Mouse (Mus musculus): Measurements from ENCODE around the gene Cby1. TPM values are rescaled to one million over a fixed set of nuclear protein-coding genes. Genes with fewer than 3 reads are reported as not detected.
A peak's percentile ranks its signal among the peaks of the same experiment; 100 is the strongest.

Gene Cby1
- polyA plus RNA-seq, 1 experiment, result 7.1 TPM

GRCm38 (mm10) chr15:79693740-79694139, 34.7 kb downstream of the Cby1 start:
- TF ChIP-seq GATA1 (IDR thresholded peaks at IDR 0.05; ENCODE audit: low read length) (no peak), TAL1 (IDR thresholded peaks at IDR 0.05; ENCODE audit: low read length) (no peak)
- Histone ChIP-seq H3K4me1 (ENCODE audit: control insufficient read depth) (peaks cover 86% of the 10 kb centered on the region), H3K27me3 (ENCODE audit: control insufficient read depth) (no peaks in the 10 kb centered on the region), H3K36me3 (ENCODE audit: control insufficient read depth) (peaks cover 62% of the 10 kb centered on the region), H3K4me3 (replicated peaks) (peak overlapping the region; percentile 89), H3K9me3 (ENCODE audit: control insufficient read depth, low read length) (no peaks in the 10 kb centered on the region)

- peaks cover 83% of the 10 kb centered on the region for H3K4me1 ChIP-seq (ENCODE audit: control insufficient read depth)
- no peaks in the 10 kb centered on the region for H3K27me3 ChIP-seq (ENCODE audit: control insufficient read depth)
- no peaks in the 10 kb centered on the region for H3K9me3 ChIP-seq (ENCODE audit: control insufficient read depth, low read length)
- TF ChIP-seq GATA1 (IDR thresholded peaks at IDR 0.05; ENCODE audit: low read length) (peak; percentile 42), TAL1 (IDR thresholded peaks at IDR 0.05; ENCODE audit: low read length) (peak; percentile 66; the same call in 2 of the 3 replicates)
- H3K36me3 ChIP-seq (ENCODE audit: control insufficient read depth), result peaks cover 69% of the 10 kb centered on the region
- peak overlapping the region; percentile 89 for H3K4me3 ChIP-seq (replicated peaks)
These were observed 35.5 kb downstream of the Cby1 start for GRCm38 (mm10) chr15:79694512-79694911.

DNA sequence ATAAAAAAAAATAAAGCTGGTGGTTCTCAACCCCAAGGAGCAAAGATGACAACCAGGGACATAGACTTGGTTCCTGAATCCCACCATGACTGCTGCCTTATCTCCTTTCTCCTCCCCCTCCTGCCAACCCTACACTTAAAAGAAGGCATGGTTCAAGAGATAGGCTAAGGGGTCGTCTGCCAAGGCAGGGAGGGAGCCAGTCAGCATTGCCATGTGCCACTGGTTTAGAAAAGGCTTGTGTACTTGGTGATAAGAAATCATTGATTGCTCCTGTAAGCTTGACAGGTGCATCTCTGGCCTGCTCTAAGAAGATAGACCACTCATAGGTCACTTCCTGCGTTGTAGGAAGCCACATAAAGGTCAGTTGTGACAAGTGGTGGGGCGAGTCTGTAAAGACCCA, 36.5 kb downstream of the Cby1 start:
- no peak for TF ChIP-seq GATA1 (IDR thresholded peaks at IDR 0.05; ENCODE audit: low read length)
- peak; percentile 34; the same call in 2 of the 3 replicates for TF ChIP-seq TAL1 (IDR thresholded peaks at IDR 0.05; ENCODE audit: low read length)
- Histone ChIP-seq H3K27me3 (ENCODE audit: control insufficient read depth) (no peaks in the 10 kb centered on the region), H3K36me3 (ENCODE audit: control insufficient read depth) (peaks cover 71% of the 10 kb centered on the region), H3K9me3 (ENCODE audit: control insufficient read depth, low read length) (no peaks in the 10 kb centered on the region), H3K4me1 (ENCODE audit: control insufficient read depth) (peaks cover 76% of the 10 kb centered on the region), H3K4me3 (replicated peaks) (peak overlapping the region; percentile 89)

- Histone ChIP-seq H3K27me3 (ENCODE audit: control insufficient read depth) (no peaks in the 10 kb centered on the region), H3K36me3 (ENCODE audit: control insufficient read depth) (peaks cover 71% of the 10 kb centered on the region), H3K4me3 (replicated peaks) (no peak overlapping the region), H3K4me1 (ENCODE audit: control insufficient read depth) (peaks cover 72% of the 10 kb centered on the region), H3K9me3 (ENCODE audit: control insufficient read depth, low read length) (no peaks in the 10 kb centered on the region)
- TF ChIP-seq TAL1 (IDR thresholded peaks at IDR 0.05; ENCODE audit: low read length) (no peak), GATA1 (IDR thresholded peaks at IDR 0.05; ENCODE audit: low read length) (no peak)
These were observed 37.5 kb downstream of the Cby1 start for GRCm38 (mm10) chr15:79696508-79696907.

DNA sequence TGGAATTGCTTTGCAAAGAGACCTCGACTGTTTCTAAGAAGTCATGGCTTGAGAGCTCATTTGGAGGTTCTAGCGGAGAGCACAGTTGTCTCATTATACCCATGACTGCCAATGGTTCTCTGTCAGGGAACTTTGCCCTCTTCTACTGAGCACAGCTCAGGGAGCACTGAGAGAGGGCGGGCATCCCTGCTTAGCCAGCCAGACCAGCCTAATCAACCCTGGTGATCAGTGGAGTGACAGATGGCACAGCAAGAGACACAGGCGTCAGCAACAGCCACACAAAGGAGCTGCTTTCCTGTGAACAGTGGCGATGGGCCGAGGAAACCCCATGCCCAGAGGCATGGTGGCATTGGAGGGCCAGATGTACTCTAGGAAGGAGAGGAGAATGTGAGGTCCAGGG, 38.0 kb downstream of the Cby1 start:
- no peak overlapping the region for H3K4me3 ChIP-seq (replicated peaks)
- H3K36me3 ChIP-seq (ENCODE audit: control insufficient read depth), result peaks cover 69% of the 10 kb centered on the region
- H3K4me1 ChIP-seq (ENCODE audit: control insufficient read depth), result peaks cover 67% of the 10 kb centered on the region

DNA sequence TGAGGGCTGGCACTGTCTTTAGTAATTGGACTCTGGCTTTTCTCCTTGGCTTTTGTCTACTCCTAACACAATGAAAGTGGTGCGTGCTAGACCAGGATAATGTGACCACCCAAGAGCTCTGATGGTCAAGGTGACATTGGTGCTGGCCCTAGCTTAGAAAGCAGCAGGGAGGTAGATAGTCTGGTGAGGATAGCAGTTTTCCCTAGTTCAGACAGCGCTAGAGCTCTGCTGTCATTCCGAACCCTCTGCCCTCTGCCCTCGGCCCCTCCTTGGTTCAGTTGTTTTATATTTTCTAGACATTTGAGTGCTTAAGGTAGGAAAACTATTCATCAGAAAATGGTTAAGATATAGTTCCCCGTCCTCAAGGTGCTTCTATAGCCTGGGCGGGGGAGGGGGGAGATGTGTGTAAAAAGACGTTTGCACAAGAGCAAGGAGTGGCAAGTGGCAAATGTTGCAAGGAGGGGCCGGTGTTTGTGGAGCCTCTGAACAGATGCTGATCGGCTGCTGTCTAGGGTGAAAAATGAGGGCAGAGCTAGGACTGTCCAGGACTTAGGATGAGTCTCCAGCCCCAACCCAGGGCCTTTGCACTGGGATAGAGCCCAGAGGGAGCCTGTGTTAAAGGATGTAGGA, 38.7 kb downstream of the Cby1 start:
- peaks cover 67% of the 10 kb centered on the region for H3K36me3 ChIP-seq (ENCODE audit: control insufficient read depth)
- no peak for TF ChIP-seq TAL1 (IDR thresholded peaks at IDR 0.05; ENCODE audit: low read length)
- TF ChIP-seq GATA1 (IDR thresholded peaks at IDR 0.05; ENCODE audit: low read length), result no peak
- no peak overlapping the region for H3K4me3 ChIP-seq (replicated peaks)

More for the DNA sequence above, 38.0 kb downstream of the Cby1 start:
- Histone ChIP-seq H3K9me3 (ENCODE audit: control insufficient read depth, low read length) (no peaks in the 10 kb centered on the region), H3K27me3 (ENCODE audit: control insufficient read depth) (no peaks in the 10 kb centered on the region)
- TF ChIP-seq GATA1 (IDR thresholded peaks at IDR 0.05; ENCODE audit: low read length), result peak; percentile 69; the same call in 1 of the 2 replicates
- no peak for TF ChIP-seq TAL1 (IDR thresholded peaks at IDR 0.05; ENCODE audit: low read length)

GRCm38 (mm10) chr15:79706603-79707214, 47.7 kb downstream of the Cby1 start:
- Histone ChIP-seq H3K27me3 (ENCODE audit: control insufficient read depth) (no peaks in the 10 kb centered on the region), H3K4me1 (ENCODE audit: control insufficient read depth) (peaks cover 5% of the 10 kb centered on the region), H3K36me3 (ENCODE audit: control insufficient read depth) (peaks cover 59% of the 10 kb centered on the region), H3K9me3 (ENCODE audit: control insufficient read depth, low read length) (no peaks in the 10 kb centered on the region), H3K4me3 (replicated peaks) (no peak overlapping the region)
- TF ChIP-seq TAL1 (IDR thresholded peaks at IDR 0.05; ENCODE audit: low read length) (no peak), GATA1 (IDR thresholded peaks at IDR 0.05; ENCODE audit: low read length) (no peak)

More for the DNA sequence above, 38.7 kb downstream of the Cby1 start:
- Histone ChIP-seq H3K27me3 (ENCODE audit: control insufficient read depth) (no peaks in the 10 kb centered on the region), H3K9me3 (ENCODE audit: control insufficient read depth, low read length) (no peaks in the 10 kb centered on the region), H3K4me1 (ENCODE audit: control insufficient read depth) (peaks cover 61% of the 10 kb centered on the region)

DNA sequence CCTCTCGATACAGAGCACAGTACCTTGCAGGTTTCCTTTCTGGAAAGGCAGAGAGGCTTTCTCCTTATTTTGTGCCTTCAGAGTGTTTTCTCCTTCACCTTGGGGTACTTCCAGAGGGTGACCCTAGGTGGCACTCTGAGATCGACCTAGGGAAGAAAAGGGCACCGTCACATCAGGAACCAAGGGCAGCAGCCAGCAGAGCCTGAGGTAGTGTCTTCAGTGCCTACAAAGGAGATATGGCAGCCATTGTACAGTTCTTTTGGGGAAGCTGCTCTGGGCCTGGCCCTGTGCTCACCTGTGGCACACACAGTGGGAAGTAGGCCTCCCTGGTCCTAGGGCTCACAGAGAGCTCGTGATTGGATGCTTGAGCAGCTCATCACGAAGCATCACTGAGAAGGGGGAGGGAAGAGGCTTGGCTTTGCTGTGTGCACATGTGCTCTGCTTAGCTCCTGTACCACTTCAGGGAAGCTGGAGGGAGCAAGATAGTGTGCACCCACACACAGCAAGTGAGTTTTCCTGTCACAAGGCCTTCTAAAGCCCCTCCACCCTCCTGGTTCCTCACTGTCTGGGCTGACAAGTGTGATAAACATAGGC, 49.3 kb downstream of the Cby1 start:
- Histone ChIP-seq H3K4me1 (ENCODE audit: control insufficient read depth) (peaks cover 13% of the 10 kb centered on the region), H3K27me3 (ENCODE audit: control insufficient read depth) (no peaks in the 10 kb centered on the region), H3K9me3 (ENCODE audit: control insufficient read depth, low read length) (no peaks in the 10 kb centered on the region), H3K36me3 (ENCODE audit: control insufficient read depth) (peaks cover 75% of the 10 kb centered on the region), H3K4me3 (replicated peaks) (no peak overlapping the region)
- TF ChIP-seq GATA1 (IDR thresholded peaks at IDR 0.05; ENCODE audit: low read length), result no peak
- no peak for TF ChIP-seq TAL1 (IDR thresholded peaks at IDR 0.05; ENCODE audit: low read length)

DNA sequence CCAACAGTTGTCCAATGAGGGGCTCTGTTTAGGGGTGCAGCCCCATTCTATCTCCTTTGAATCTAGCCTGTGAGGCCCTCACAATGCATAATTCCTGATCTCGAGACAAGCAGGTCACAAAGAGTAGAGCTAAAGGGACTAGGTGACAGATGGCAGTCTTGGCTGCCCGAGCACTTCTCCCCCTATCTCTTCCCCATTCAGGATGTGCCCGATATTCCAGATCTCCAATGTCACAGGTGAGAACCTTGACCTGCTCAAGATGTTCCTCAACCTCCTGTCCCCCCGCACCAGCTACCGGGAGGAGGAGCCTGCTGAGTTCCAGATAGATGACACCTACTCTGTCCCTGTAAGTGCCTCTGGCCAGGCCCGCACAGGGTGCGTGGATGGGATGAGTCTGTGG, 56.6 kb downstream of the Cby1 start:
- peaks cover 100% of the 10 kb centered on the region for H3K36me3 ChIP-seq (ENCODE audit: control insufficient read depth)

More for the DNA sequence above, 56.6 kb downstream of the Cby1 start:
- Histone ChIP-seq H3K4me3 (replicated peaks) (no peak overlapping the region), H3K9me3 (ENCODE audit: control insufficient read depth, low read length) (no peaks in the 10 kb centered on the region), H3K27me3 (ENCODE audit: control insufficient read depth) (no peaks in the 10 kb centered on the region), H3K4me1 (ENCODE audit: control insufficient read depth) (peaks cover 18% of the 10 kb centered on the region)
- TF ChIP-seq TAL1 (IDR thresholded peaks at IDR 0.05; ENCODE audit: low read length) (no peak), GATA1 (IDR thresholded peaks at IDR 0.05; ENCODE audit: low read length) (no peak)

Data from erythroblast, embryonic 14.5 days (primary cell).